Mouse (Mus musculus) neural tube, embryonic 11.5 days (tissue): ENCODE results near the gene Ccdc115. TPM values are rescaled to one million over a fixed set of nuclear protein-coding genes. Genes with fewer than 3 reads are reported as not detected.

Source experiments
- ATAC-seq: fragments of 200-750 bp; cut with Nextera tagmentation; 2 replicates; pipeline ENCODE4 v1.8.0; 2017; ENCODE audit warnings: moderate number of reproducible peaks, mild to moderate bottlenecking, moderate TSS enrichment, moderate library complexity; ENCODE audit not compliant: insufficient read depth, low FRiP score, low TSS enrichment
- DNase-seq: peaks from one replicate; pipeline ENCODE4 v3.0.0-alpha.2; 2015; ENCODE audit warnings: low spot score
- H3K27ac ChIP-seq: fragments of 300-500 bp; sonication (generic); 2 replicates; pipeline ENCODE4 v1.5.1; 2014; ENCODE audit warnings: low read depth, mild to moderate bottlenecking, low read length
- H3K27me3 ChIP-seq: fragments of 300-500 bp; sonication (generic); 2 replicates; pipeline ENCODE4 v1.6.1; 2014; ENCODE audit warnings: mild to moderate bottlenecking, low read length, mixed read lengths; ENCODE audit not compliant: control insufficient read depth, insufficient read depth
- H3K36me3 ChIP-seq: fragments of 300-500 bp; sonication (generic); 2 replicates; pipeline ENCODE4 v1.6.1; 2014; ENCODE audit warnings: mild to moderate bottlenecking, low read length, moderate library complexity, mixed read lengths; ENCODE audit not compliant: control insufficient read depth, insufficient read depth
- H3K4me1 ChIP-seq: fragments of 300-500 bp; sonication (generic); 2 replicates; pipeline ENCODE4 v1.6.1; 2014; ENCODE audit warnings: low read length, mixed read lengths; ENCODE audit not compliant: control insufficient read depth, insufficient read depth
- H3K4me2 ChIP-seq: fragments of 300-500 bp; sonication (generic); 2 replicates; pipeline ENCODE4 v1.6.1; 2014; ENCODE audit warnings: low read depth, mild to moderate bottlenecking, moderate library complexity
- H3K4me3 ChIP-seq: fragments of 300-500 bp; sonication (generic); 2 replicates; pipeline ENCODE4 v1.5.1; 2014; ENCODE audit warnings: low read depth, low read length
- H3K9ac ChIP-seq: fragments of 300-500 bp; sonication (generic); 2 replicates; pipeline ENCODE4 v1.6.1; 2014; ENCODE audit warnings: mild to moderate bottlenecking, low read length
- H3K9me3 ChIP-seq: fragments of 300-500 bp; sonication (generic); 2 replicates; pipeline ENCODE4 v1.6.1; 2016; ENCODE audit warnings: low read length; ENCODE audit not compliant: control insufficient read depth
- WGBS: fragments of 180-500 bp; shearing (Covaris S2); extraction: QIAGEN DNeasy Blood & Tissue Kit; methylation state at CpG from one replicate; pipeline ENCODE4 v1.1.7; 2014; 5-methylcytosine and 5-hydroxymethylcytosine counted together
- polyA plus RNA-seq: library from polyadenylated mRNA; unstranded; fragments of >200 nt; fragmentation: Nextera tagmentation; extraction: Ambion mirVana; gene quantifications from 2 replicates; pipeline ENCODE4 v1.2.1, GENCODE M21; 2014

Ccdc115 gene
- polyA plus RNA-seq: 63.3 and 71.2 TPM in 2 replicates

DNA sequence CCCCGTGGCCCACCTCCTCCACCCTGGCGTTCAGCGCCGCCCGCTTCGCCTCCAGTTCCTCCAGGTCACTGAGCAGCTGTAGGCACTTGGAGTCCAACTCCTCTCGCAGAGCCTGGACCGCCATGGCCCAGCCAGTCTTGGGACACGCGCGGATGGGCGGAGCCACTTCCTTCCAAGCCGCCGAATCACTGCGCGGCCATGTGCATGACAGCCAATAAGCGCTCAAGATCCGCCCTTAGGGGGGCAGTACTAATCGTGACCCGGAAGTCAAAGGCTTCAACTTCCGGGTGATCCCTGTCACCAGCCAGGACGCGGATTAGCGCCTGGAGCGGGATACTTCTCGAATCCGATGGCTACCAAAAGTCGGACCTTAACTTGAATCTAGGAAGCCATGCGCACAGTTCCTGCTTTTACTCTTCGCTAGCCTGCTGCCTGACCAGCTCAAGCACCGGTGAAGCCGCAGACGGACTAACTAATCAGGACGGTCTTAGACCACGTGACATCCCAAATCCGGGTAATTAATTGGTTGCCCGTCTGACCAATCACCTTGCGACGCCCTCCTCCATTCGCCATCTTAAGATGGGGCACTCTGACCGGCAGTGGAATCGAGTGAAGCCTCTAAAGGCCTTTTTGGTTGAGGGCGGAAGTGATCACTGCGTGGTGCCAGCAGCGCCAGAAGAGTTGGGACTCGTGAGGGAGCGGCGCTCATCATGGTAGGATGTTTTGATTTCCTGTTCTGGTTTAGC, at the start of gene Ccdc115, which contains the start of gene Imp4:
TSS of gene Ccdc115 (minus strand) at position 458 of the 746 bp plus-strand sequence.
TSS of gene Imp4 (plus strand) at position 637 of the 746 bp plus-strand sequence.
- H3K4me2 ChIP-seq: peak within 1 kb of the TSS; percentile 64
- H3K9me3 ChIP-seq: no peaks in the 10 kb centered on the region
- H3K27me3 ChIP-seq: no peaks in the 10 kb centered on the region
- H3K4me3 ChIP-seq: peak within 1 kb of the TSS; percentile 71
- no peak within 1 kb of the TSS for H3K27ac ChIP-seq
- DNase-seq: peak; percentile 98
- under 1% methylated on average over 48 of the region's 48 CpGs for WGBS
- H3K36me3 ChIP-seq: peaks cover 8% of the 10 kb centered on the region
- peak within 1 kb of the TSS; percentile 58 for H3K9ac ChIP-seq
- peak; percentile 94 for ATAC-seq
- H3K4me1 ChIP-seq: 0 out of 2 replicates have a peak, but pooled peaks cover 2% of the 10 kb centered on the region

DNA sequence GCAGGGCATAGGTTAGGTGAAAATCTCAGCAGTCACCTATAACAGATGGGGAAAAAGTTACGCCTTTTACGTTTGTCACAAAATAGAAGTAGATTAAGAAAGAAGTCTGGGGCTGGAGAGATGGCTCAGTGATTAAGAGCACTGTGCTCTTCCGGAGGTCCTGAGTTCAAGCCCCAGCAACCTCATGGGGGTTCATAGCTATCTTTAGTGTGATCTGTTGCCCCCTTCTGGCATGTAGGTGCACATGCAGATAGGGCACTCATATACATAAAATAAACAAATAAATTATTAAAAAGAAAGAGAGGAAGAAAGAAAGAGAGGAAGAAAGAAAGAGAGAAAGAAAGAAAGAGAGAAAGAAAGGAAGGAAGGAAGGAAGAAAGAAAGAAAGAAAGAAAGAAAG, 47.9 kb upstream of the Ccdc115 start:
- H3K9ac ChIP-seq: no peak overlapping the region
- no peaks in the 10 kb centered on the region for H3K4me1 ChIP-seq
- H3K9me3 ChIP-seq: no peaks in the 10 kb centered on the region
- peaks cover 3% of the 10 kb centered on the region; the same call in 1 of the 2 replicates for H3K27me3 ChIP-seq
- no peaks in the 10 kb centered on the region for H3K36me3 ChIP-seq
- no peak for ATAC-seq
- DNase-seq: no peak
- H3K4me2 ChIP-seq: no peak overlapping the region
- no peak overlapping the region for H3K4me3 ChIP-seq
- H3K27ac ChIP-seq: no peak overlapping the region
- WGBS: 92% methylated on average over 3 of the region's 3 CpGs

DNA sequence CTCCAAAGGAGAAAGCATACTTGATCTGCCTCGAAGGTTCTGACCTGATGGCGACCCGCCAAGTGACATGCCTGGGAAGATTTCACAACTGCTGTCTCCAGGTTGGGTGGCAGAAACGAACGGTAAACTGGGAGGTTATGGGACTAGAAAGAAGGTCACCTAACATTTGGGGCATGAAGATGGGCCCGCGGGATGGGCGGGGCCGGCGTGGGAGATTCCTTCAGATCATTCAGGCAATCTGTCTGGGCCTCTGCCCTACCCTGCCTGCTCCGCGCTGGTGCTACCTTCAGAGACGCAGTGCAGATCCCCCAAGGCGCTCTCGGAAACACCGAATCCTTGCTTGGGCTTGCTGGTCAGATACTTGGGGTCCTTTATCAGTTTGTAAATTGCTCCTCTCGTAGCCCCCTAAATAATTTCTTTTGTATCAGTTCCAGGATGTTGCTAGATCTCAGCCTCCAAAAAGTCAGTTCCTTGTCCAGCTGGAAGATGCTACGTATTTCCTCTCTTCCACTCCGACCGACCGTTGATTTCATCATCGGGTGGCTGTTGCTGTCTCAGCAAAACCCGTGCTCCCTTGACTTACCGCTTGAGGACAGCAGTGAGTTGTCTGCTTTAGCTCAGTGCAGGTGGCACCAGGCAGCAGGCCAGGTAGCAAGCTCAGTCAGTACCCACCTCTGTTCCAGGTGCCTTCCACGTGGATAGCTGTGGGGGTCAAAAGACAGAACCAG, 46.2 kb upstream of the Ccdc115 start:
- Histone ChIP-seq H3K36me3 (no peaks in the 10 kb centered on the region), H3K9ac (peak overlapping the region; percentile 18; the same call in 1 of the 2 replicates), H3K4me1 (no peaks in the 10 kb centered on the region), H3K27me3 (peaks cover 3% of the 10 kb centered on the region; the same call in 1 of the 2 replicates), H3K27ac (no peak overlapping the region), H3K4me2 (peak overlapping the region; percentile 39), H3K9me3 (no peaks in the 10 kb centered on the region), H3K4me3 (peak overlapping the region; percentile 18)
- WGBS: 7% methylated on average over 25 of the region's 25 CpGs
- DNase-seq: peak; percentile 41
- no peak for ATAC-seq

DNA sequence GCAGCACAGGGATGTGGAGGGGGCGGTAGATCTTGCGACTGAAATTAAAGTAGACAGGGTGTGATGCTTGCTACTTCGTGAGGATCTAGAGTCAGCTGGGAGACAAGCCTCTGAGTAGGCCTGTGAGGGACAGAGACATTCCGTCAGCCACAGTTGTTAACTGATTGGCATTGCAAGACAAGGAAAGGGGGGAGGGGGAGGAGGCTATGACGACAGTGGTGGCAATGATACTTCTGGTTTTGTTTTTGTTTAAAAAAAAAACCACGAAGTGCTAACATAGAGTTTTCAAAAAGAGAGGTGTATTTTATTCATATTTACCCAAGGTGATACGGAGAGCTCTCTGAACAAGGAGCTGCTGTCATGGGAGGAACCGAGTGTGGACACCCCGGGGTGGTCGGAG, 45.0 kb upstream of the Ccdc115 start:
- H3K36me3 ChIP-seq: no peaks in the 10 kb centered on the region
- H3K9me3 ChIP-seq: no peaks in the 10 kb centered on the region
- no peaks in the 10 kb centered on the region for H3K4me1 ChIP-seq
- no peak for DNase-seq
- WGBS: 78% methylated on average over 10 of the region's 10 CpGs
- H3K4me3 ChIP-seq: no peak overlapping the region
- H3K27ac ChIP-seq: no peak overlapping the region
- H3K9ac ChIP-seq: no peak overlapping the region
- no peak for ATAC-seq
- peaks cover 3% of the 10 kb centered on the region; the same call in 1 of the 2 replicates for H3K27me3 ChIP-seq
- H3K4me2 ChIP-seq: no peak overlapping the region

DNA sequence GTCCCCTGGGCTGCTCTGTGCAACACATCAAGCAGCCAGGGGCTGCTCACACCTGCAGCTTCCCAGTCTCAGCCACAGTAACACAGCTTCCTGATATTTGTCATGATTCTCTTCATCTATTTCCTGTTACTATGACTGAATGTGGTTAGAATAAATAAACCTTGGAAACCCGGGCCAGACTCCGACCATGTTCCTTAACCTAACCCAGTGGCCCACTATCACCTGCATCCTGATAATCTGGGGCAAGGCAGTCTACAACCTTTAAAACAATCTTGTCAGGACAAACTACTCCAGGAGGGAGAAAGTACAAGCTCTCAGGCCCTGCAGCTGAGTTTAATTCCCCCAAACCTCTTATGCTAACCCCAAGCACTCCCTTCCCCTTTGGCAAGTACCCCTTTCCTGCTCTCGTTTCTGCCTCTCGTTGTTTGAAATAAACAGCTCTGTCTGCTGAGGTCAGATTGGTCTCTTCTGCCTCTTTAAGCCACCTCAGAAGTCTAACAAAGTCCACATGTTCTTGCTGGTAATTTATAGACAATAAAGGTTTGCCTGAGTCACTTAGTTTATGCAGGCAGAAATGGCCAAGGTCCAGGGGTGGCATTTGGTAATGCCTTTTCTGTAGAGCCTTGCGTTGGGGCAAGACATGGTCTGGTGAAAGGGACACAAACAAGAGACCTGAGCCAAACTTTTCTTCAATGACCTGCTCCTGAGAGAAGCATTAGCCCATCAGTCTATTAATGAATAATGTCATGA, 42.6 kb upstream of the Ccdc115 start:
- no peak for ATAC-seq
- Histone ChIP-seq H3K4me3 (no peak overlapping the region), H3K27ac (no peak overlapping the region), H3K9ac (no peak overlapping the region), H3K4me2 (no peak overlapping the region), H3K4me1 (no peaks in the 10 kb centered on the region), H3K36me3 (no peaks in the 10 kb centered on the region), H3K27me3 (peaks cover 3% of the 10 kb centered on the region; the same call in 1 of the 2 replicates), H3K9me3 (no peaks in the 10 kb centered on the region)
- DNase-seq: no peak
- WGBS: 82% methylated on average over 5 of the region's 5 CpGs

DNA sequence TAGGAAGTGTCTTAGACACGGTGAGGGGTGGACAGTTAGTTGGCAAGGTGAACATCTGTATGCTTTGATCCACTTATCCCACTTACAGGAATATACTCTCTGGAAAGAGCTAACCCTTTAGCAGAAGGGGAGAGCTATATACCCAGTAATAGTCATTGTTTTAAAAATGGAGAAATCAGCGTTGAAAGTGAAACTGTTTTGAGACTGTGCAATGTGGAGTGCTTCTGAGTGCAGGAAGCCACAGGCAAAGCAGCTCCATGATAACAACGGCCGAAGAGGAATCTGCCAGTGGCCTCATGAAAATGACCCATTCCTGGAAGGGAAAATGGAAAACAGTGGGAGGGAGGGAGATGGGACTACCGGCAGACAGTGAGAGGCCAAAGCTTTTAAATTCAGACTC, 41.3 kb upstream of the Ccdc115 start:
- peaks cover 3% of the 10 kb centered on the region; the same call in 1 of the 2 replicates for H3K27me3 ChIP-seq
- DNase-seq (no peak), ATAC-seq (no peak)
- WGBS: 77% methylated on average over 5 of the region's 5 CpGs
- H3K36me3 ChIP-seq: no peaks in the 10 kb centered on the region
- no peak overlapping the region for H3K4me2 ChIP-seq
- H3K4me1 ChIP-seq: no peaks in the 10 kb centered on the region
- H3K4me3 ChIP-seq: no peak overlapping the region
- no peaks in the 10 kb centered on the region for H3K9me3 ChIP-seq
- H3K27ac ChIP-seq: no peak overlapping the region
- no peak overlapping the region for H3K9ac ChIP-seq

DNA sequence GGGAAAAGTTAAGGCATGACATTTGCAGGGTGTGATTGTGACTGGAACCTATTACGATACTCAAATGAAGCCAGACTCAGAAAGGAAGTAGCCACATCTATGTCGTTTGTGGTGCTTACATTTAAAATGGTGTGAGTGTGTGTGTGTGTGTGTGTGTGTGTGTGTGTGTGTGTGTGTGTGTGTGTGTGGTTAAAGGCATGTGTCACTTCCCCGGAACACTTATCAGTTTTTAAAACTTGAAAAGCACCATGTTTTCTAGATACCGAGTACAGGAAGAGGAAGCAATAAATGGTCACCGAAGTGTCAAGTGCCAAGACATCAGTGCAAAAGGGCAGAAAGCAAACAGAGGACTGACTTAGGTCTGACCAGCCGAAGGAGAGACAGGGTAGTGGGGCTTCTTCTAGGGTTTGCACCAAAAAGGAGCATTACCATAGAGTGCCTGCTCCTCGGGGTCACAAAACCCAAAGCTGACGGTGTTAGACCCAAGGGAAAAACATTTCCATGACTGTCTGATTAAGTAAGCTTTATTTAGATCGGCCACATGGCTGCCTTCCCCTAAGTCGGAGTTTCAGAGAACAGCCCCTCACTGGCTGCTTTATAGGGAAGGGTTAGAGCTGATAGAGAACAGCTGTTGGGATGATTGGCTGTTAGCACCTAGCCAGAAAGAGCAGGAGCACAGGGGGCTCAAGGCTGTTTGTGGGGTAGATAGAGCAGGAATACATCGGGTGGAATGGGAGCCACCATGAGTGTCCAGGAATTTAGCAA, 39.6 kb upstream of the Ccdc115 start:
- no peak for ATAC-seq
- H3K36me3 ChIP-seq: no peaks in the 10 kb centered on the region
- no peak for DNase-seq
- H3K9ac ChIP-seq: no peak overlapping the region
- H3K27ac ChIP-seq: no peak overlapping the region
- no peak overlapping the region for H3K4me3 ChIP-seq
- no peaks in the 10 kb centered on the region for H3K27me3 ChIP-seq
- H3K9me3 ChIP-seq: no peaks in the 10 kb centered on the region
- H3K4me2 ChIP-seq: no peak overlapping the region
- no peaks in the 10 kb centered on the region for H3K4me1 ChIP-seq
- 63% methylated on average over 11 of the region's 11 CpGs for WGBS
